Mouse (Mus musculus) neural tube, embryonic 13.5 days (tissue): ENCODE measurements around the gene Mex3d. TPM values are rescaled to one million over a fixed set of nuclear protein-coding genes. Genes with fewer than 3 reads are reported as not detected.

ENCODE experiments used
- ATAC-seq: fragments of 200-750 bp; cut with Nextera tagmentation; 2 replicates; pipeline ENCODE4 v1.8.0; 2017; ENCODE audit warnings: low read depth, mild to moderate bottlenecking, moderate TSS enrichment, moderate library complexity
- H3K27ac ChIP-seq: fragments of 300-500 bp; sonication (generic); replicated peaks from 2 replicates; pipeline ENCODE4 v1.5.1; 2015; ENCODE audit warnings: moderate library complexity, mild to moderate bottlenecking, inconsistent platforms
- H3K27me3 ChIP-seq: fragments of 300-500 bp; sonication (generic); 2 replicates; pipeline ENCODE4 v1.6.1; 2015; ENCODE audit warnings: mild to moderate bottlenecking, inconsistent platforms
- H3K36me3 ChIP-seq: fragments of 300-500 bp; sonication (generic); 2 replicates; pipeline ENCODE4 v1.6.1; 2015; ENCODE audit warnings: mild to moderate bottlenecking, inconsistent platforms
- H3K4me1 ChIP-seq: fragments of 300-500 bp; sonication (generic); replicated peaks from 2 replicates; pipeline ENCODE4 v1.6.1; 2015; ENCODE audit warnings: inconsistent platforms
- H3K4me2 ChIP-seq: fragments of 300-500 bp; sonication (generic); 2 replicates; pipeline ENCODE4 v1.6.1; 2015; ENCODE audit warnings: inconsistent platforms, mild to moderate bottlenecking, moderate library complexity
- H3K4me3 ChIP-seq: fragments of 300-500 bp; sonication (generic); 2 replicates; pipeline ENCODE4 v1.5.1; 2015; ENCODE audit warnings: mild to moderate bottlenecking, inconsistent platforms
- H3K9ac ChIP-seq: fragments of 300-500 bp; sonication (generic); 2 replicates; pipeline ENCODE4 v1.6.1; 2015; ENCODE audit warnings: moderate library complexity, mild to moderate bottlenecking, inconsistent platforms
- H3K9me3 ChIP-seq: fragments of 300-500 bp; sonication (generic); 2 replicates; pipeline ENCODE4 v1.6.1; 2016; ENCODE audit warnings: inconsistent platforms
- WGBS: fragments of 180-500 bp; shearing (Covaris S2); methylation state at CpG from one replicate; pipeline ENCODE4 v1.1.7; 2015; 5-methylcytosine and 5-hydroxymethylcytosine counted together
- polyA plus RNA-seq: library from polyadenylated mRNA; unstranded; fragments of >200 nt; fragmentation: Nextera tagmentation; extraction: Ambion mirVana; gene quantifications from 2 replicates; pipeline ENCODE4 v1.2.1, GENCODE M21; 2015

Gene Mex3d
- polyA plus RNA-seq, 1 experiment from 2014 or later: 15.6 TPM

GRCm38 (mm10) chr10:80345122-80345521 lies 42.3 kb downstream of the Mex3d start:
- no peaks in the 10 kb centered on the region for H3K36me3 ChIP-seq
- no peak overlapping the region for H3K4me3 ChIP-seq
- H3K4me2 ChIP-seq: no peak overlapping the region
- H3K9ac ChIP-seq: no peak overlapping the region
- H3K9me3 ChIP-seq: no peaks in the 10 kb centered on the region
- H3K4me1 ChIP-seq: peaks cover 50% of the 10 kb centered on the region
- ATAC-seq: no peak
- WGBS: 5% methylated on average over 16 of the region's 16 CpGs
- peaks cover 100% of the 10 kb centered on the region for H3K27me3 ChIP-seq
- no peak overlapping the region for H3K27ac ChIP-seq

DNA sequence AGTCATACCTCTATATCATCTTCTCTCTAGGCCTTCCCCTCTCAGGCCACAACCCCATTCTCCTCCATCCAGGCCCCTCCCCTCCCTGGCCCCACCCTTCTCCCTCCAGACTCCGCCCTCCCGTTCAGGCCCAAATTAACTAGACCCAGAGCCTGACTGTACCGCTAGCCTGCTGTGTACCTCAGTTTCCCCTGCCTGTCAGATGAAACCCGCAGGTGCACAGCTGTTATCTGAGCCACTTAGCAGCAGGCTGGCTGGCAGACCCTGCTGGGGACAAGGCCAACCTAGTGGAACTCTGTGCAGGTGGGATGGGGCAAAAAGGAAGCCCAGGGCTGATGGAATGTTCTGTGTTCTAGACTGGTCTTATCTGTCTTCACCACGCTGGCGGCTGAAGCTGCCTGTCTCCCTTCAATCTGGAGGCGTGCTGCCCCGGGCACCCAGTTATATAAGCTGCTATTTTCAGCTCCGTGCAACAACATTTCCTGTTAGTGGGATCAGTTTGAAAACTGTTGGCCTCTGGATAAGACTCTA lies 43.3 kb downstream of the Mex3d start:
- no peak overlapping the region for H3K4me2 ChIP-seq
- peaks cover 50% of the 10 kb centered on the region for H3K4me1 ChIP-seq
- 45% methylated on average over 9 of the region's 9 CpGs for WGBS
- H3K27me3 ChIP-seq: peaks cover 96% of the 10 kb centered on the region
- H3K36me3 ChIP-seq: no peaks in the 10 kb centered on the region
- no peak overlapping the region for H3K9ac ChIP-seq
- no peak for ATAC-seq
- H3K9me3 ChIP-seq: no peaks in the 10 kb centered on the region
- H3K27ac ChIP-seq: no peak overlapping the region
- no peak overlapping the region for H3K4me3 ChIP-seq

DNA sequence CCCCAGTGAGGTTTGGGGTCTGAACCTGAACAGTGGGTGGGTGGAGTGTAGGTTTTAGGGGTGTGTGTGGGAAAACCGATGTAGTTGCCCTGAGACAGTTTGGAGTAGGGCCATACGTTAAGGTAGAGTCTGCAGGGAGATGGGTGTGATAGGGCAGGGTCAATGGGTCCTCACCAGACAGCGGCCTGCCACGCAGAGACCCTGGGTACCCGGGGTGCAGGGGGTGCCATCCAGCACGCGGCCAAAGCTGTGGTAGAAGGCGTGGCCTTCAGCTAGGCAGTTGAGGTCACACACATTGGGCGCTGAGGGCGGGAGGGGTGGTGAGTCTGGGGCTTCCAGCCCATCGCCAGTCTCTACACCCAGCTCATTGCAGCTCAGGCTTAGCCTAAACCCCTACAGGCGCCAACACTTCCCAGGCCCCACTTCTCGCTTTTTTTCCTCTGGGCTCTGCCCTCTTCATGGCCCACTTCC lies 44.0 kb downstream of the Mex3d start:
- peak overlapping the region; percentile 30 for H3K4me3 ChIP-seq
- H3K27me3 ChIP-seq: peaks cover 91% of the 10 kb centered on the region
- H3K9me3 ChIP-seq: no peaks in the 10 kb centered on the region
- H3K4me2 ChIP-seq: peak overlapping the region; percentile 52
- peak; percentile 28 for ATAC-seq
- no peaks in the 10 kb centered on the region for H3K36me3 ChIP-seq
- 25% methylated on average over 13 of the region's 13 CpGs for WGBS
- H3K4me1 ChIP-seq: peaks cover 44% of the 10 kb centered on the region
- H3K27ac ChIP-seq: no peak overlapping the region
- peak overlapping the region; percentile 43; the same call in 1 of the 2 replicates for H3K9ac ChIP-seq

DNA sequence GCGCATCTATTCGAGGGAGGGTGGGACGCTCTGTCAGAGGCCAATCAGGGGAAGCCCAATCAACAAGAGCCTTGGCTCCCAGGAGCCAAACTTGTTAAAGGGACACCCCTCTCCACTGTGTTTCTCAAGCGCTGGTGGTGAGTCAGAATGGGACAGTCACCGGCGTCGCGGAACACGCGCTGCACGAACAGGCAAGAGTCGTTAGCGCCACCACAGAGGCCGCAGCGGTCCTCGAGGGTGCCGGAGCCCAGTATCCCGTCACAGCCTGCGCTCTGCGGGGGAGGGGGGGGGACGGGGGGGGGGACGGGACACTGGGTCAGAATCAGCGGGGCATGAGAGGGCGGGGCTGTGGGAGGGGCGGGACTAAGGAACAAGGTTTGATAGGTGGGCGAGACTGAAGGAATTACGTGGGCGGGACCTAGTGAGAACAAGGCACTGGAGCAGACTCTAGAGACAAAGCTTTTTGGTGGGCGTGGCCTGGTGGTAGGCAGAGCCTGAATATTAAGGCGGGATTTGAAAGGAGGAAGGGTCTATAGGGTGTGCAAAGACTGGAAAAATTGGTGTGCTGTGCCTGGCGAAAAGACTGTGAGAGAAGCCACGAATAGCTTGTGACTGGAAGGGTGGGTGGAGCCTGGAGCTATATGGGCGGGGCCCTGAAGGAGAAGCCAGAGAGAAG lies 44.6 kb downstream of the Mex3d start:
- Histone ChIP-seq H3K4me2 (peak overlapping the region; percentile 52), H3K9ac (peak overlapping the region; percentile 43; the same call in 1 of the 2 replicates), H3K4me3 (peak overlapping the region; percentile 30), H3K4me1 (peaks cover 39% of the 10 kb centered on the region), H3K36me3 (no peaks in the 10 kb centered on the region), H3K27me3 (peaks cover 89% of the 10 kb centered on the region), H3K27ac (no peak overlapping the region), H3K9me3 (no peaks in the 10 kb centered on the region)
- ATAC-seq: peak; percentile 61
- under 1% methylated on average over 29 of the region's 33 CpGs for WGBS

GRCm38 (mm10) chr10:80342305-80342748 lies 45.1 kb downstream of the Mex3d start:
- peaks cover 33% of the 10 kb centered on the region for H3K4me1 ChIP-seq
- peaks cover 84% of the 10 kb centered on the region for H3K27me3 ChIP-seq
- peak overlapping the region; percentile 30 for H3K4me3 ChIP-seq
- no peaks in the 10 kb centered on the region for H3K9me3 ChIP-seq
- H3K36me3 ChIP-seq: no peaks in the 10 kb centered on the region
- peak overlapping the region; percentile 43; the same call in 1 of the 2 replicates for H3K9ac ChIP-seq
- ATAC-seq: peak; percentile 29
- 2% methylated on average over 26 of the region's 26 CpGs for WGBS
- peak overlapping the region; percentile 52 for H3K4me2 ChIP-seq
- no peak overlapping the region for H3K27ac ChIP-seq

GRCm38 (mm10) chr10:80341491-80342304 lies 45.8 kb downstream of the Mex3d start:
- ATAC-seq: no peak
- Histone ChIP-seq H3K4me2 (peak overlapping the region; percentile 52), H3K4me3 (peak overlapping the region; percentile 30), H3K4me1 (peaks cover 31% of the 10 kb centered on the region), H3K36me3 (no peaks in the 10 kb centered on the region), H3K9me3 (no peaks in the 10 kb centered on the region), H3K27me3 (peaks cover 83% of the 10 kb centered on the region), H3K9ac (peak overlapping the region; percentile 43; the same call in 1 of the 2 replicates), H3K27ac (no peak overlapping the region)
- WGBS: 2% methylated on average over 47 of the region's 47 CpGs

DNA sequence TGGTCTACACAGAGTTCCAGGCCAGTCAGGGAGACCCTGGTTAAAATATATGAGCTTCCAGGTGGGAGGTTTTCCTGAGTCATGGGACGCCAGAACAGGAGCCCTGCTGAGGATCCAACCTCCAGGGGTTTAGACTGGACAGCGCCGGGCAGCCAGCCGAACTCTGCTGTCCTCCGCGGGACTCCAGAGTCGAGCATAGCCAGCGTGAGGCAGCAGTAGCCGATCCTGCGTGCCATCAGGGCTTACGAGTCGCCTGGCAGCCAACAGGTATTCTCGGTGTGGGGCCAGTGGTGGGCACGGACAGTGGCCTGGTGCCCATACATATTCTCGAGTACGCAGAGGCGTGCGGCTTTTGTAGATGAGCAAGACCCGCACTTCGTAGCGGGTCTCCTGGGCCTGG lies 46.4 kb downstream of the Mex3d start:
- Histone ChIP-seq H3K27me3 (peaks cover 77% of the 10 kb centered on the region), H3K9me3 (no peaks in the 10 kb centered on the region), H3K4me1 (peaks cover 31% of the 10 kb centered on the region), H3K4me3 (no peak overlapping the region), H3K9ac (no peak overlapping the region), H3K27ac (no peak overlapping the region), H3K36me3 (no peaks in the 10 kb centered on the region), H3K4me2 (no peak overlapping the region)
- 8% methylated on average over 21 of the region's 21 CpGs for WGBS
- ATAC-seq: no peak

- Histone ChIP-seq H3K4me1 (peaks cover 29% of the 10 kb centered on the region), H3K4me3 (no peak overlapping the region), H3K27me3 (peaks cover 68% of the 10 kb centered on the region), H3K9ac (no peak overlapping the region), H3K27ac (no peak overlapping the region), H3K36me3 (no peaks in the 10 kb centered on the region), H3K4me2 (peak overlapping the region; percentile 21; the same call in 1 of the 2 replicates), H3K9me3 (no peaks in the 10 kb centered on the region)
- 0 out of 2 replicates have a peak, but pooled peaks have one; percentile 21 for ATAC-seq
- WGBS: 22% methylated on average over 19 of the region's 19 CpGs
Observed at GRCm38 (mm10) chr10:80339941-80340750, 47.3 kb downstream of the Mex3d start.

- Histone ChIP-seq H3K9me3 (no peaks in the 10 kb centered on the region), H3K9ac (no peak overlapping the region), H3K4me1 (peaks cover 3% of the 10 kb centered on the region), H3K4me3 (no peak overlapping the region), H3K4me2 (no peak overlapping the region), H3K36me3 (no peaks in the 10 kb centered on the region), H3K27me3 (peaks cover 49% of the 10 kb centered on the region), H3K27ac (no peak overlapping the region)
- no peak for ATAC-seq
- 86% methylated on average over 12 of the region's 12 CpGs for WGBS
Observed at GRCm38 (mm10) chr10:80336263-80336662, 51.2 kb downstream of the Mex3d start.

GRCm38 (mm10) chr10:80332525-80332989 lies 54.9 kb downstream of the Mex3d start:
- no peak overlapping the region for H3K4me3 ChIP-seq
- no peak overlapping the region for H3K27ac ChIP-seq
- peaks cover 34% of the 10 kb centered on the region for H3K27me3 ChIP-seq
- H3K36me3 ChIP-seq: no peaks in the 10 kb centered on the region
- no peaks in the 10 kb centered on the region for H3K9me3 ChIP-seq
- H3K4me2 ChIP-seq: no peak overlapping the region
- no peak overlapping the region for H3K9ac ChIP-seq
- no peak for ATAC-seq
- peaks cover 18% of the 10 kb centered on the region for H3K4me1 ChIP-seq
- 82% methylated on average over 5 of the region's 5 CpGs for WGBS
